Mouse (Mus musculus) heart, postnatal 0 days (tissue): Measurements from ENCODE around the gene Mcoln3. TPM values are rescaled to one million over a fixed set of nuclear protein-coding genes. Genes with fewer than 3 reads are reported as not detected.

ENCODE experiments used
- ATAC-seq: fragments of 200-750 bp; cut with Nextera tagmentation; 2 replicates; pipeline ENCODE4 v1.8.0; 2017; ENCODE audit warnings: low read depth, moderate number of reproducible peaks, moderate library complexity; ENCODE audit not compliant: insufficient read depth
- DNase-seq: peaks from one replicate; pipeline ENCODE4 v3.0.0-alpha.2; 2016; ENCODE audit warnings: low spot score
- H3K27ac ChIP-seq: fragments of 300-500 bp; sonication (generic); 2 replicates; pipeline ENCODE4 v1.5.1; 2014; ENCODE audit warnings: low read depth, mild to moderate bottlenecking
- H3K27me3 ChIP-seq: fragments of 300-500 bp; sonication (generic); 2 replicates; pipeline ENCODE4 v1.6.1; 2014; ENCODE audit warnings: low read length, mixed read lengths; ENCODE audit not compliant: control insufficient read depth, insufficient read depth
- H3K36me3 ChIP-seq: fragments of 300-500 bp; sonication (generic); replicated peaks from 2 replicates; pipeline ENCODE4 v1.6.1; 2014; ENCODE audit warnings: low read length, mixed read lengths; ENCODE audit not compliant: control insufficient read depth, insufficient read depth
- H3K4me1 ChIP-seq: fragments of 300-500 bp; sonication (generic); 2 replicates; pipeline ENCODE4 v1.6.1; 2014; ENCODE audit warnings: antibody characterized with exemption; ENCODE audit not compliant: control insufficient read depth, insufficient read depth
- H3K4me2 ChIP-seq: fragments of 300-500 bp; sonication (generic); 2 replicates; pipeline ENCODE4 v1.6.1; 2014; ENCODE audit warnings: low read depth, mild to moderate bottlenecking, low read length, moderate library complexity
- H3K4me3 ChIP-seq: fragments of 300-500 bp; sonication (generic); 2 replicates; pipeline ENCODE4 v1.5.1; 2014; ENCODE audit warnings: low read depth, low read length
- H3K9ac ChIP-seq: fragments of 300-500 bp; sonication (generic); replicated peaks from 2 replicates; pipeline ENCODE4 v1.6.1; 2014; ENCODE audit warnings: low read depth, low read length, mixed read lengths
- H3K9me3 ChIP-seq: fragments of 300-500 bp; sonication (generic); replicated peaks from 2 replicates; pipeline ENCODE4 v1.6.1; 2016; ENCODE audit warnings: low read length; ENCODE audit not compliant: control insufficient read depth
- CTCF ChIP-seq: IDR thresholded peaks from 2 replicates; pipeline ENCODE4 v1.5.1; 2016; ENCODE audit warnings: antibody characterized with exemption, control low read depth, low read depth
- EP300 ChIP-seq: IDR thresholded peaks from 2 replicates; pipeline ENCODE4 v1.6.1; 2016; ENCODE audit warnings: antibody characterized with exemption, low read depth
- WGBS: fragments of 180-500 bp; shearing (Covaris S2); extraction: QIAGEN DNeasy Blood & Tissue Kit; methylation state at CpG from one replicate; pipeline ENCODE4 v1.1.7; 2014; 5-methylcytosine and 5-hydroxymethylcytosine counted together
- polyA plus RNA-seq: library from polyadenylated mRNA; unstranded; fragments of >200 nt; fragmentation: Nextera tagmentation; extraction: Ambion mirVana; gene quantifications from 2 replicates; pipeline ENCODE4 v1.2.1, GENCODE M21; 2015
- total RNA-seq: library from RNA; depleted of rRNA; stranded (reverse); fragments of >200 nt; gene quantifications from 2 replicates; pipeline ENCODE4 v1.2.3, GENCODE M21; 2014; ENCODE audit warnings: low replicate concordance

Mcoln3 gene
- total and polyA plus RNA-seq, 2 experiments from 2014 or later: 0.20 TPM; not detected in 1

GRCm38 (mm10) chr3:146174215-146174614 is 57.0 kb downstream of the Mcoln3 start:
- Histone ChIP-seq H3K27me3 (no peaks in the 10 kb centered on the region), H3K9me3 (peaks cover 5% of the 10 kb centered on the region; the same call in 1 of the 2 replicates), H3K9ac (no peak overlapping the region), H3K4me3 (no peak overlapping the region), H3K27ac (no peak overlapping the region), H3K4me2 (no peak overlapping the region), H3K36me3 (no peaks in the 10 kb centered on the region), H3K4me1 (no peaks in the 10 kb centered on the region)
- DNase-seq: no peak
- no peak for ATAC-seq
- WGBS: 84% methylated on average over 9 of the region's 9 CpGs
- TF ChIP-seq EP300 (no peak), CTCF (no peak)

DNA sequence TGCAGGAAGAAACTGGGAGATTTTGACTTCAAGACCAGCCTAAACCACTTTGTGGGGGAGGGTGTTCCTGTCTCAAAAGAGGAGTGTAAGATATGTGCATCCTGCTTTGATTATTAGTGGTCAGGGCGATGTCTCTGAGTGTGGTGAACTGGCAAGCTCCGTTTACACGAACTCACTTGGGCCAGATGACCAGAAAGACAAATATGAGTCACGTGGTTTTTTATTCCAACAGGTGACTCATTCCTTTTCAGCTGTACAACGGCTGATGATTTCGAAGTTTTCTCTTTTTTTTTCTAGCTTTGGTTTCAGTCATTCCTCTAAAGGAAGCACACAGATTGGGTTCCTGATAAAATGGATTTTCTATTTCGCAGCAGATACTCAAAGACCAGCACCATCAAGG is 60.0 kb downstream of the Mcoln3 start:
- Histone ChIP-seq H3K9ac (no peak overlapping the region), H3K4me2 (0 out of 2 replicates have a peak overlapping the region, but pooled peaks have one; percentile 14), H3K27ac (no peak overlapping the region), H3K4me1 (no peaks in the 10 kb centered on the region), H3K27me3 (no peaks in the 10 kb centered on the region), H3K9me3 (no peaks in the 10 kb centered on the region), H3K4me3 (no peak overlapping the region), H3K36me3 (no peaks in the 10 kb centered on the region)
- TF ChIP-seq CTCF (no peak), EP300 (no peak)
- WGBS: 54% methylated on average over 7 of the region's 7 CpGs
- DNase-seq (no peak), ATAC-seq (no peak)

- H3K27me3 ChIP-seq: no peaks in the 10 kb centered on the region
- peak overlapping the region; percentile 23; the same call in 1 of the 2 replicates for H3K4me3 ChIP-seq
- DNase-seq (peak; percentile 82), ATAC-seq (peak; percentile 70)
- no peaks in the 10 kb centered on the region for H3K9me3 ChIP-seq
- no peaks in the 10 kb centered on the region for H3K4me1 ChIP-seq
- no peak overlapping the region for H3K27ac ChIP-seq
- no peak overlapping the region for H3K9ac ChIP-seq
- TF ChIP-seq EP300 (no peak), CTCF (peak; percentile 69)
- H3K4me2 ChIP-seq: peak overlapping the region; percentile 54
- 2% methylated on average over 16 of the region's 16 CpGs for WGBS
- no peaks in the 10 kb centered on the region for H3K36me3 ChIP-seq
Measured at GRCm38 (mm10) chr3:146177748-146178582, 60.7 kb downstream of the Mcoln3 start.

GRCm38 (mm10) chr3:146180341-146180740 is 63.1 kb downstream of the Mcoln3 start:
- Histone ChIP-seq H3K4me1 (peaks cover 3% of the 10 kb centered on the region; the same call in 1 of the 2 replicates), H3K27ac (no peak overlapping the region), H3K36me3 (no peaks in the 10 kb centered on the region), H3K9ac (no peak overlapping the region), H3K27me3 (no peaks in the 10 kb centered on the region), H3K4me2 (no peak overlapping the region), H3K4me3 (no peak overlapping the region), H3K9me3 (no peaks in the 10 kb centered on the region)
- no peak for ATAC-seq
- TF ChIP-seq EP300 (no peak), CTCF (no peak)
- WGBS: 52% methylated on average over 2 of the region's 2 CpGs
- no peak for DNase-seq

GRCm38 (mm10) chr3:146180986-146181385 is 63.7 kb downstream of the Mcoln3 start:
- Histone ChIP-seq H3K27me3 (no peaks in the 10 kb centered on the region), H3K4me3 (no peak overlapping the region), H3K4me2 (no peak overlapping the region), H3K36me3 (no peaks in the 10 kb centered on the region), H3K27ac (no peak overlapping the region), H3K9ac (no peak overlapping the region), H3K9me3 (no peaks in the 10 kb centered on the region), H3K4me1 (peaks cover 6% of the 10 kb centered on the region; the same call in 1 of the 2 replicates)
- TF ChIP-seq EP300 (no peak), CTCF (peak; percentile 72)
- DNase-seq: peak; percentile 47
- ATAC-seq: no peak
- WGBS: 33% methylated on average over 3 of the region's 3 CpGs
